Mouse (Mus musculus) limb, embryonic 14.5 days (tissue): Measurements from ENCODE around the gene Mns1. TPM values are rescaled to one million over a fixed set of nuclear protein-coding genes. Genes with fewer than 3 reads are reported as not detected.
"Not testable (repeated sequence)": the region's sequence is repeated elsewhere in the genome, so short reads cannot be mapped to it uniquely, and the experiment has no call there.

ENCODE experiments used
- ATAC-seq: fragments of 200-750 bp; cut with Nextera tagmentation; 2 replicates; pipeline ENCODE4 v1.8.0; 2017; ENCODE audit warnings: low read depth, moderate number of reproducible peaks, moderate TSS enrichment; ENCODE audit not compliant: low FRiP score
- DNase-seq: peaks from one replicate; pipeline ENCODE4 v3.0.0-alpha.2; 2015; ENCODE audit warnings: low spot score
- H3K27ac ChIP-seq: fragments of 300-500 bp; sonication (generic); replicated peaks from 2 replicates; pipeline ENCODE4 v1.5.1; 2014; ENCODE audit warnings: low read depth, mild to moderate bottlenecking, low read length, moderate library complexity, mixed read lengths
- H3K27me3 ChIP-seq: fragments of 300-500 bp; sonication (generic); 2 replicates; pipeline ENCODE4 v1.6.1; 2014; ENCODE audit warnings: low read length, mixed read lengths; ENCODE audit not compliant: control insufficient read depth, insufficient read depth
- H3K36me3 ChIP-seq: fragments of 300-500 bp; sonication (generic); 2 replicates; pipeline ENCODE4 v1.6.1; 2014; ENCODE audit warnings: mild to moderate bottlenecking, low read length, moderate library complexity, mixed read lengths; ENCODE audit not compliant: control insufficient read depth, insufficient read depth
- H3K4me1 ChIP-seq: fragments of 300-500 bp; sonication (generic); 2 replicates; pipeline ENCODE4 v1.6.1; 2014; ENCODE audit warnings: antibody characterized with exemption, low read length, mixed read lengths; ENCODE audit not compliant: control insufficient read depth, insufficient read depth
- H3K4me2 ChIP-seq: fragments of 300-500 bp; sonication (generic); replicated peaks from 2 replicates; pipeline ENCODE4 v1.6.1; 2014; ENCODE audit warnings: low read depth, mild to moderate bottlenecking, low read length, moderate library complexity; ENCODE audit not compliant: severe bottlenecking
- H3K4me3 ChIP-seq: fragments of 300-500 bp; sonication (generic); replicated peaks from 2 replicates; pipeline ENCODE4 v1.5.1; 2014; ENCODE audit warnings: low read length
- H3K9ac ChIP-seq: fragments of 300-500 bp; sonication (generic); 2 replicates; pipeline ENCODE4 v1.6.1; 2014; ENCODE audit warnings: mild to moderate bottlenecking, low read depth, low read length, moderate library complexity; ENCODE audit not compliant: severe bottlenecking
- H3K9me3 ChIP-seq: fragments of 300-500 bp; sonication (generic); 2 replicates; pipeline ENCODE4 v1.6.1; 2016; ENCODE audit warnings: low read length; ENCODE audit not compliant: control insufficient read depth
- POLR2A ChIP-seq: fragments of 200-500 bp; IDR thresholded peaks from 2 replicates; pipeline ENCODE4 v1.8.0; 2012; ENCODE audit warnings: inconsistent platforms, mild to moderate bottlenecking, moderate library complexity, borderline replicate concordance; ENCODE audit not compliant: insufficient read depth, insufficient read length; ENCODE audit errors: extremely low read depth
- WGBS: fragments of 180-500 bp; shearing (Covaris S2); extraction: QIAGEN DNeasy Blood & Tissue Kit; methylation state at CpG from one replicate; pipeline ENCODE4 v1.1.7; 2014; 5-methylcytosine and 5-hydroxymethylcytosine counted together
- polyA plus RNA-seq, 2 experiments: library from polyadenylated mRNA; depleted of rRNA in 1 of 2; stranded (reverse) in 1 of 2; unstranded in 1 of 2; fragments of >200 nt; fragmentation: Nextera tagmentation in 1 of 2; extraction: Ambion mirVana in 1 of 2; gene quantifications; 2 replicates each; pipeline versions ENCODE4 v1.2.1 to v1.2.3; 2012 to 2014

Gene Mns1
- polyA plus RNA-seq, 2 experiments, result 15.4 to 22.5 TPM

DNA sequence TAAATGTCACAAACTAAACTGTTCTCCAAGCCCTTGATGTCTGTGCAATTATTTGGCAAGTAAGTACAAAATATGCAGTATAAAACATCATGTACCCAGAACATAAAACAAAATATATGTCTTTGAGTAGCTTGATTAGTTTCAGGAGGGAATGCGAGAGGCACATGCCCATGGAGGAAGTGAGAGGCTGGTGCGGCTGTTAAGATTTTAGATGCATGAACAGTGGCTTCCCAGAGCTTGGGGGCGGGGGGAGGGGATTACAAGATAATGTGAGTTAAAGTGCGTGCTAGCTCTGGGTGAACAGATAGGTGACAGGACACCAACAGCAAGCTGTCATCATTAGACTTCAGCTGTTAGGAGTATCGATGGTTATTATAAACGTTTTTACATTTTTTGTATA is 13.3 kb downstream of the Mns1 start:
- no peak for TF ChIP-seq POLR2A
- H3K9me3 ChIP-seq, result no peaks in the 10 kb centered on the region
- peaks cover 40% of the 10 kb centered on the region for H3K36me3 ChIP-seq
- DNase-seq (no peak), ATAC-seq (no peak)
- H3K27ac ChIP-seq, result no peak overlapping the region
- no peaks in the 10 kb centered on the region for H3K27me3 ChIP-seq
- WGBS, result 78% methylated on average over 6 of the region's 6 CpGs
- H3K9ac ChIP-seq, result no peak overlapping the region
- H3K4me1 ChIP-seq, result no peaks in the 10 kb centered on the region
- no peak overlapping the region for H3K4me3 ChIP-seq
- H3K4me2 ChIP-seq, result no peak overlapping the region

DNA sequence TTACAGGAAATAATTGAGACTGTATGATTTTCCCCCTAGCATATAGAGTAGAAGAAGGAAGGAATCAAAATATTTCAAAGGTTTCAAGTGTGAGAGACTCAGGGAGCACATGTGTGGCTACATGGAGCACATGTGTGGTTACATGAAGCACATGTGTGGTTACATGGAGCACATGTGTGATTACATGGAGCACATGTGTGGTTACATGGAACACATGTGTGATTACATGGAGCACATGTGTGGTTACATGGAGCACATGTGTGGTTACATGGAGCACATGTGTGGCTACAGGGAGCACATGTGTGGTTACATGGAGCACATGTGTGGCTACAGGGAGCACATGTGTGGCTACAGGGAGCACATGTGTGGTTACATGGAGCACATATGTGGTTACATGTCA is 16.5 kb downstream of the Mns1 start:
- not testable (repeated sequence) for H3K4me2 ChIP-seq, H3K27ac ChIP-seq, H3K9ac ChIP-seq, H3K4me3 ChIP-seq, H3K27me3 ChIP-seq, H3K4me1 ChIP-seq, DNase-seq, ATAC-seq, H3K9me3 ChIP-seq
- H3K36me3 ChIP-seq, result peaks cover 27% of the 10 kb centered on the region

DNA sequence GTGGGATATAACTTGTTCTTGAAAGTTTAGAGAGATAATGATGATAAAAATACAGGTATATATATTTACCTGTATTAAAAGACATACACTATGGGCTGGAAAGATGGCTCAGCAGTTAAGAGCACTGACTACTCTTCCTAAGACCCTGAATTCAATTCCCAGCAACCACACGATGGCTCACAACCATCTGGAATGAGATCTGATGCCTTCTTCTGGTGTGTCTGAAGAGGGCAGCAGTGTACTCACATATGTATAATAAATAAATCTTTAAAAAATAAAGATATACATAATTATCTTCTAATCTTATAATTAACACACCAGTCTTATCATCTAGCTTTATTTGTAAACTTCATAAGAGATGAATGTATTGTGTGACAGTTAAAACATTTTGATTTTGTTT is 18.6 kb downstream of the Mns1 start:
- Histone ChIP-seq H3K36me3 (peaks cover 33% of the 10 kb centered on the region; the same call in 1 of the 2 replicates), H3K27ac (no peak overlapping the region), H3K9me3 (no peaks in the 10 kb centered on the region), H3K4me3 (no peak overlapping the region), H3K9ac (no peak overlapping the region), H3K27me3 (no peaks in the 10 kb centered on the region), H3K4me1 (no peaks in the 10 kb centered on the region), H3K4me2 (no peak overlapping the region)
- ATAC-seq, result no peak
- WGBS, result 45% methylated on average over 1 of the region's 1 CpGs
- TF ChIP-seq POLR2A, result no peak
- DNase-seq, result no peak

DNA sequence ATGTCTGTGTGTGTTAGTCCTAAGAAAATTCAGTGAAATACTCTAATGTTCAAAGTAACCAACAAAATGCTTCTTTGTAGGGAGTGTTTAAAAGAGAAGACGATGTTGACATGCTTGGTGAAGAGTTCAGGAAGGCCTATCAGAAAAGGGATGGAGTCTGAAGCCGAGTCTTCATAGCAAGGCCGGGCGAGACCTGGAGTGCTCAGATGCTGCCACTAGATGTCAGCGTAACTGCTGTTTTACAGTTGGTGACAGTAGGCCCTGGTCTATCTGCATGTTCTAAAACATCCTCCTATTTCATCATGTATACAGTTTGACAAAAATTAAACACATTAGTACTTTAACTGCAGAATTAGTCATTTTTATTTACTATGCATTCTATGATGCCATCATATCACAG is 20.4 kb downstream of the Mns1 start:
- H3K27me3 ChIP-seq, result no peaks in the 10 kb centered on the region
- H3K4me3 ChIP-seq, result no peak overlapping the region
- 18% methylated on average over 5 of the region's 5 CpGs for WGBS
- H3K27ac ChIP-seq, result no peak overlapping the region
- no peaks in the 10 kb centered on the region for H3K4me1 ChIP-seq
- ATAC-seq (0 out of 2 replicates have a peak, but pooled peaks have one; percentile 62), DNase-seq (peak; percentile 87)
- H3K9ac ChIP-seq, result no peak overlapping the region
- peaks cover 36% of the 10 kb centered on the region for H3K36me3 ChIP-seq
- no peaks in the 10 kb centered on the region for H3K9me3 ChIP-seq
- H3K4me2 ChIP-seq, result no peak overlapping the region
- TF ChIP-seq POLR2A, result no peak

DNA sequence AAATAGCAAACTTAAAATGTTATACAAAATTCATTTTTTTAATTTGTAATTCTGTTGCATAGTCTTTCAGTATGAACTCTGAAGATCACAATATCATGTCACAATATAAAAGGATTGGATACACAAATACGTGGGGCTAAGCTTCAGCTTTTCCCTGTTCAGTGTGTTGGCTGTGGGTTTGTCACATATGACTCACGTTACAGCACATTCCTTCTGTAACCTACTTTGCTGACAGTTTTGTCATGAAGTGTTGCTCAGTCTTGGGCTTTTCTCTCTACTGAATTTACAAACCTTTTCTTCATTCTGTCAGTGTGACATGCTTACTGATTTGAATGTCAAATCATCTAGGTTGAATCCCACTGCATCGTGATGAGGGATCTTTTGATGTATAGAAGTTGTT is 21.9 kb downstream of the Mns1 start:
- Histone ChIP-seq H3K36me3 (peaks cover 36% of the 10 kb centered on the region), H3K9me3 (no peaks in the 10 kb centered on the region), H3K4me3 (no peak overlapping the region), H3K4me2 (no peak overlapping the region), H3K27me3 (no peaks in the 10 kb centered on the region), H3K4me1 (no peaks in the 10 kb centered on the region), H3K9ac (no peak overlapping the region), H3K27ac (no peak overlapping the region)
- DNase-seq (no peak), ATAC-seq (no peak)
- TF ChIP-seq POLR2A, result no peak
- WGBS, result 90% methylated on average over 3 of the region's 3 CpGs

DNA sequence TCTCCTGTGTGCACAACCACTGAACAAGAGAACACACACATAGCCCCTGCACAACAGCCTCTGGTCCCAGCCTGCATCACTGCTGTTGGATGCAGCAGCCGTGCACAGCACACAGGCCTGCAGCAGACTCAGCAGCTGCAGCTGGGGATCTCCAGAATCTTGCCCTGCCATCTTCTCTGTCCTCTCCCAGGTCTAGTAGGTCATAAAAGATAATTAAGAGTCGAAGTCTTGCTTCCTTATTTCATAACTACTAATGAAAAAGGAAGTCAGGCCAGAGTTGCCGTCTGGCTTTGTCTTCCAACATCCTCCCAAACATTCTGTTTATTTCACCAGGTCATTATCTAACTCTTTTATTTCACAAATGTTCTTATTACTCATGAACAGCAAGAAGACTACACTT is 23.0 kb downstream of the Mns1 start:
- no peaks in the 10 kb centered on the region for H3K9me3 ChIP-seq
- no peak overlapping the region for H3K4me3 ChIP-seq
- no peak overlapping the region for H3K9ac ChIP-seq
- no peak for ATAC-seq
- no peaks in the 10 kb centered on the region for H3K4me1 ChIP-seq
- TF ChIP-seq POLR2A, result no peak
- no peak overlapping the region for H3K4me2 ChIP-seq
- H3K36me3 ChIP-seq, result peaks cover 36% of the 10 kb centered on the region
- no peaks in the 10 kb centered on the region for H3K27me3 ChIP-seq
- no peak overlapping the region for H3K27ac ChIP-seq
- no peak for DNase-seq
- WGBS, result 65% methylated on average over 3 of the region's 3 CpGs
